Mouse (Mus musculus) bone marrow, adult 2 months (tissue): ENCODE data around the gene Tmem94. TPM values are rescaled to one million over a fixed set of nuclear protein-coding genes. Genes with fewer than 3 reads are reported as not detected.

ENCODE experiments used
- H3K27ac ChIP-seq: fragments of 200-500 bp; 2 replicates; pipeline ENCODE4 v1.5.1; 2012; ENCODE audit warnings: low read depth, mild to moderate bottlenecking, control low read depth, inconsistent platforms, low read length; ENCODE audit not compliant: control insufficient read depth, poor library complexity, insufficient read depth
- H3K4me1 ChIP-seq: fragments of 200-500 bp; 2 replicates; pipeline ENCODE4 v1.6.1; 2011; ENCODE audit warnings: low read length; ENCODE audit not compliant: control insufficient read depth, insufficient read depth
- H3K4me3 ChIP-seq: fragments of 200-500 bp; replicated peaks from 2 replicates; pipeline ENCODE3; 2011; ENCODE audit warnings: mild to moderate bottlenecking, low read depth, low read length, control low read depth; ENCODE audit not compliant: control insufficient read depth
- CTCF ChIP-seq: fragments of 200-500 bp; IDR thresholded peaks from 2 replicates; pipeline ENCODE4 v1.5.1; 2011; ENCODE audit warnings: low read length, control low read depth; ENCODE audit not compliant: control insufficient read depth, insufficient read depth
- POLR2A ChIP-seq: fragments of 200-500 bp; IDR thresholded peaks from 2 replicates; pipeline ENCODE4 v1.6.1; 2011; ENCODE audit warnings: low read depth, mild to moderate bottlenecking, control low read depth, low read length, borderline replicate concordance; ENCODE audit not compliant: control insufficient read depth
- WGBS: fragments of 180-500 bp; shearing (Covaris S2); methylation state at CpG from one replicate; pipeline ENCODE4 v1.1.7; 2018; 5-methylcytosine and 5-hydroxymethylcytosine counted together
- polyA plus RNA-seq: library from polyadenylated mRNA; stranded (reverse); fragments of >200 nt; gene quantifications from 2 replicates; pipeline ENCODE4 v1.2.4, GENCODE M21; 2011; ENCODE audit warnings: low replicate concordance; ENCODE audit not compliant: missing spikeins, insufficient read depth, insufficient read length

The Tmem94 gene
- polyA plus RNA-seq = 12.0 and 25.5 TPM in 2 replicates

GRCm38 (mm10) chr11:115765103-115765606 is at the start of gene Tmem94:
Tmem94 (plus strand) TSS chr11:115765433.
- H3K4me3 ChIP-seq = peak within 1 kb of the TSS; percentile 56
- peaks cover 1% of the 10 kb centered on the region; the same call in 1 of the 2 replicates for H3K4me1 ChIP-seq
- WGBS = under 1% methylated on average over 32 of the region's 32 CpGs
- peak; percentile 66; the same call in 1 of the 2 replicates for TF ChIP-seq POLR2A
- TF ChIP-seq CTCF = 0 out of 2 replicates have a peak, but pooled peaks have one; percentile 1
- peak within 1 kb of the TSS; percentile 37 for H3K27ac ChIP-seq

GRCm38 (mm10) chr11:115716410-115717338 is 48.6 kb upstream of the Tmem94 start:
- Histone ChIP-seq H3K27ac (peak overlapping the region; percentile 38), H3K4me1 (peaks cover 6% of the 10 kb centered on the region; the same call in 1 of the 2 replicates), H3K4me3 (no peak overlapping the region)
- TF ChIP-seq CTCF (no peak), POLR2A (no peak)
- 34% methylated on average over 15 of the region's 15 CpGs for WGBS

- WGBS = 12% methylated on average over 8 of the region's 8 CpGs
- TF ChIP-seq CTCF (peak; percentile 36; the same call in 1 of the 2 replicates), POLR2A (no peak)
- Histone ChIP-seq H3K4me3 (no peak overlapping the region), H3K27ac (peak overlapping the region; percentile 61), H3K4me1 (peaks cover 8% of the 10 kb centered on the region; the same call in 1 of the 2 replicates)
Measured at GRCm38 (mm10) chr11:115717660-115718390, 47.4 kb upstream of the Tmem94 start.

GRCm38 (mm10) chr11:115722638-115723037 is 42.6 kb upstream of the Tmem94 start:
- Histone ChIP-seq H3K4me1 (peaks cover 2% of the 10 kb centered on the region; the same call in 1 of the 2 replicates), H3K27ac (no peak overlapping the region), H3K4me3 (peak overlapping the region; percentile 32)
- no peak for TF ChIP-seq POLR2A
- peak; percentile 98 for TF ChIP-seq CTCF
- 14% methylated on average over 14 of the region's 14 CpGs for WGBS

GRCm38 (mm10) chr11:115723231-115723630 is 42.0 kb upstream of the Tmem94 start:
- peaks cover 2% of the 10 kb centered on the region; the same call in 1 of the 2 replicates for H3K4me1 ChIP-seq
- H3K27ac ChIP-seq = no peak overlapping the region
- no peak for TF ChIP-seq CTCF
- no peak for TF ChIP-seq POLR2A
- no peak overlapping the region for H3K4me3 ChIP-seq
- WGBS = 89% methylated on average over 2 of the region's 2 CpGs

- TF ChIP-seq POLR2A (no peak), CTCF (no peak)
- H3K27ac ChIP-seq = no peak overlapping the region
- WGBS = 81% methylated on average over 11 of the region's 11 CpGs
- no peaks in the 10 kb centered on the region for H3K4me1 ChIP-seq
- H3K4me3 ChIP-seq = no peak overlapping the region
Measured at GRCm38 (mm10) chr11:115734041-115734686, 31.1 kb upstream of the Tmem94 start.

- Histone ChIP-seq H3K27ac (no peak overlapping the region), H3K4me3 (no peak overlapping the region), H3K4me1 (no peaks in the 10 kb centered on the region)
- TF ChIP-seq POLR2A (no peak), CTCF (no peak)
- WGBS = 82% methylated on average over 10 of the region's 10 CpGs
Measured at GRCm38 (mm10) chr11:115737608-115738208, 27.5 kb upstream of the Tmem94 start.
